Mouse (Mus musculus) thymus, postnatal 0 days (tissue): ENCODE measurements around the gene Echdc1. TPM values are rescaled to one million over a fixed set of nuclear protein-coding genes. Genes with fewer than 3 reads are reported as not detected.
A peak's percentile ranks its signal among the peaks of the same experiment; 100 is the strongest.
"Not testable (repeated sequence)": the region's sequence is repeated elsewhere in the genome, so short reads cannot be mapped to it uniquely, and the experiment has no call there.

Source experiments
- DNase-seq: peaks from one replicate; pipeline ENCODE4 v3.0.0-alpha.2; 2015; ENCODE audit warnings: low spot score
- polyA plus RNA-seq: library from polyadenylated mRNA; unstranded; fragments of >200 nt; fragmentation: Nextera tagmentation; extraction: Ambion mirVana; gene quantifications from 2 replicates; pipeline ENCODE4 v1.2.1, GENCODE M21; 2015

Echdc1 gene
- polyA plus RNA-seq, result 29.2 and 34.1 TPM in 2 replicates

DNA sequence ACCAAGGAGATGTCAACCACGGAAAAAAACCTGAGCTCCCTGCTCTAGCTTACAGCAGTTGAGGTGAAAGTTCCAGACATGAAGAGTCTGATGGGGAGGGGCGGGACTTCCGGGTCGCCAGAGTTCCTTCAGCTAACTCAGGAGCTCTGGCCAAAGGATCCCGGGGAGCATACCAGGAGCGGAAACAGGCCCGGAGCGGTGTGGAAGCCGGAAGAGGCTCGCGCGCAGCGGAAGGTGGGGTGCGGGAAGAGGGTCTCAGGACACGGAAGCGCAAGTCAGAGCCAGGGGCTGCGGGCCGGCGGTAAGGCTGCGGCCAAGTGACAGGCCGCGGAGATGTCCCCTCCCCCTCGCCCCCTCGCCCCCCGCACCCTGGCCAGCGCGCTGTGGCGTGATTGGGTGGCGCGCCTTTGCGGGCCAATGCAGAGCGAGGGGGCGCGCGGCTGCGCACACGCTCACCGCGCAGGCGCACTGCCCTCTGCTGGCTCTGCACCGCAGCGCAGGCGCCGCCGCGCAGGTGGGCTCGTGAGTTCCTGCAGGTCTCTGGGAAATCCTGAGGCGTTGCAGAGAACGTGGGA lies at the start of gene Echdc1:
Gene Echdc1 (plus strand): TSS at position 103 of the 575 bp plus-strand sequence.
- peak; percentile 91 for DNase-seq

DNA sequence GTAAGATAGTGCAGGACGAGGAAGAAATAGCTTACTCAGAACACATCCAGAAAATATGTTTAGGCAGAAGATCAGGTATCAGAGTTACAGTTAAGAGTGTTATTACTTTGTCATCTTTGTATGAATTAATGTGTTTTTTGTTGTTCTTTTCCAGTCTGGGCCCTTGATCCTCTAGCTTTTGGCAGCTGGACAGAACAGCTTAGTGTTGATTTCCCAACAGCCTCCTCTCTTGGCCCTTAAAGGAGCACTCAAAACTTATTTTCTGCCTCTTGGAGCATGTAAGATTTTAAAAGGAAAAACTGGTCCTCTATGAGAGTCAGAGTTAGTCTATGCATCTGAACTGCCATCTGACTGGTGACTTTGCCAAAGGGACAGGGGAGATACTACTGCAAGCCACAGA lies 31.2 kb upstream of the Echdc1 start:
- DNase-seq, result no peak

DNA sequence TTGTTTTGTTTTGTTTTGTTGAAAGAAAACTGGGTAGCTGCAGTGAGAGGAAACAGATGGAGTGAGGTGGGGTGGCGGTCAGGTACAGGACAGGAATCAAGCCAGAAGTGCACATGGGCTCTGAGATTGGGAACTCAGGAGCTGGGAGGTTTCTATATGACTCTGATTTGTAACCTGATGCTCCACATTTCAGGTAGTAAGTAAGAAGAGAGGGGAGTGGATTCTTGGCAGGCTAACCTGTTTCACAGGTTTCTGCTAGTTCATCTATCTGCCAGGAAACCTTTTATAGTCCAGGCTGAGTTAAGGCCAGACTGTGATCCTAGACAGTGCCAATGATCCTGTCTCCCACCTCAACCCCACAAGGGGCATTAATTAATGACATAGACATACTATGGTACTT lies 27.2 kb upstream of the Echdc1 start:
- DNase-seq, result no peak

- DNase-seq, result no peak
Observed at GRCm38 (mm10) chr10:29302230-29302629, 10.7 kb upstream of the Echdc1 start.

DNA sequence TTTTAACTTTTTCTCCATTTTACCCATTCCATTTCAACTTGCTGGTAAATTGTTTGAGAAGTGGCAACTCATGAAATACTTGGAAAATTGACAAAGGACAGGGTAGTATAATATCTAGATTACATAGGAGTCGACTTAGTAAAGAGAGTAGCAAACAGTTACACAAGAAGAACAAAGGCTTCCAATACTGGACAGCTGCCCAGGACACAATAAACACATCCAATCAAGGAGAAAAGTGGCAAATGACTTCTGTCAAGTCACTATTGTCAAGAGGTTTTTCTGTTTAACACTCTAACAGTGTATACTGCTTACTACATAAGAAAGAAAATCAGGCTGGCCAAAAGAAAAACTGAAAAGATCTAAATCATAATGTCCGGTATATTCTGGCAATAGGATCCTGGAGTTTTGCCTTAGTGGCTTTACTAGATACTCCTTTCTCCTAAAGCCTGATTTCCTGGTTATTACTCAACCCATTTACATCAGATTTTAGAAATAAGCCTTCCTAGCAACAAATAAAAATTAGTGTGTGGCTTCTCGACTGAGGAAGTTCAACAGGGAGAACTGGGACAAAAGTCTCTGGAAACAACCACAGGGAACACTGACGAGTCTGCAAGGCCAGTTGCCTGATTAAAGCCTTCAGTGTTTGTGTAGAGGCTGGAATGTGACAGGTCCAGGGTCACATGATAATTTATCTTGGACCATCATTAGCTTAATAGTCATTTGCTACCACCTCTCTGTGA lies 1.3 kb upstream of the Echdc1 start:
- DNase-seq, result no peak

- peak; percentile 3 for DNase-seq
Observed at GRCm38 (mm10) chr10:29313905-29314304, 939 bp downstream of the Echdc1 start.

GRCm38 (mm10) chr10:29324817-29325216 lies 11.9 kb downstream of the Echdc1 start:
- DNase-seq, result no peak

DNA sequence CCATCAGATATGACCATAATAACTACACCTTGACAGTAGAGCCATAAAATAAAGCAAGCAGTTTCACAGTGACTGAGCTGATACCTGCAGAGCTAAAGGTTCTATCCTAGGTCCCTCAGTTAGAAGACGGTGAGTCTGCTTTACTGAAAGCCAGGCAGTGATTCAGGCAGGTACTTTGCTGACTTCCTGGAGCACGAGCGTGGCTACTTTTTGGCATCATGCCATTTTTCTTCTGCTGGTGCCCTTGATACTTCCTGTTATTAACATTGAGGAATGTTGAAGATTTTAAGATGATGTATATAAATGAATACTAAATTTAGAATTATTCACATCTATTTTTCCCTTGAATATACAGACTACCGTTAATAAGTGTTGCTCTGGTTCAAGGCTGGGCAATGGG lies 20.9 kb downstream of the Echdc1 start:
- DNase-seq, result no peak

- DNase-seq, result peak; percentile 73
Observed at GRCm38 (mm10) chr10:29338355-29339056, 25.5 kb downstream of the Echdc1 start.

DNA sequence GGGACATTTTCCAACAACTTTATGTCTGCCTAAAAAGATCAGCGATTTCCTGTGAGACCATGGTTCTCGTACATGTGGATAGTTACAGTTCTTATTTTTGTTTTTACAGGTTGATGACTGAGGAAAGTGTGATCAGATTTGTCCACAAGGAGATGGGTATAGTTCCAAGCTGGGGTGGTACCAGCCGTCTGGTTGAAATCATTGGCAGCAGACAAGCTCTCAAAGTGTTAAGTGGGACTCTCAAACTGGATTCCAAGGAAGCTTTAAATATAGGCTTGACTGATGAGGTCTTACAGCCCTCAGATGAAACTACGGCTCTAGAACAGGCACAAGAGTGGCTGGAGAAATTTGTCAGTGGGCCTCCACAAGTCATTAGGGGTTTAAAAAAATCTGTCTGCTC lies 31.3 kb downstream of the Echdc1 start:
- no peak for DNase-seq

DNA sequence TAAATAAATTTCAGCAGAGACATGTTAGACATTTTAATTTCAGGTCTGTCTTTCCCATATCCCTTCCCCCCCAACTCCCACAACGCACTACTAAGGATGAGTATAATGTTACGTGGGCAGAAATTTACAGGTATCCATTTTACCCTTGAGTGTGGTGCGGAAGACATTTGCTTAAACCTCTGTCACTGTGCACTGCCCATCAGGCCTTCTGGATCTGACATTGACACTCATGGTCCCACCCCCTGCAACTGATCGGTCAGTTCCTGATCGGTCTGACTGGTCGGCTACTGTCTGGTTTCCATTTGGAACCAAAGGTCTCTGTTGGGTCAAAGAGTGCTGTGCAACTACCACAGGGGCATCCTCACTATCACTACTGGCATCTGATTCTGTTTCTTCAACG lies 33.7 kb downstream of the Echdc1 start:
- no peak for DNase-seq

DNA sequence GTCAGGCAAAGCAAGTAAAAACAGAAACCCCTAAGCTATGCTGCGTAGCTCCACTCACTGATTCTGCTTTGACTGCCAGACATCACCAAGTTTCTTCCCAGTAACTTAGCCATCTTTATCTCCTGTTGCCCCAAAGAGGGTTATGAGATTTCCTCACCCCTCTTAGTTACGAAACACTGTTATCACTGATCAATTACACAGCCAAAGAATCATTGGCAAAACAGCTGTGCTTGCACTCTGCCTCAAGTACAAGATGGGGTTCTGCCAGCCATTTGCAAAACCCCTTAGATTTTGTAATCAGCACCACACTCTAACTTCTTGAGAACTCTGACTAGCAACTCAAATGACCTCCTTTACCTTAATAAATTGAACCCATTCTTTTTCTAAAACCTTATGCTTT lies 38.5 kb downstream of the Echdc1 start:
- DNase-seq, result no peak

- DNase-seq, result no peak
Observed at GRCm38 (mm10) chr10:29352575-29352974, 39.6 kb downstream of the Echdc1 start.

GRCm38 (mm10) chr10:29354183-29354582 lies 41.2 kb downstream of the Echdc1 start:
- no peak for DNase-seq

DNA sequence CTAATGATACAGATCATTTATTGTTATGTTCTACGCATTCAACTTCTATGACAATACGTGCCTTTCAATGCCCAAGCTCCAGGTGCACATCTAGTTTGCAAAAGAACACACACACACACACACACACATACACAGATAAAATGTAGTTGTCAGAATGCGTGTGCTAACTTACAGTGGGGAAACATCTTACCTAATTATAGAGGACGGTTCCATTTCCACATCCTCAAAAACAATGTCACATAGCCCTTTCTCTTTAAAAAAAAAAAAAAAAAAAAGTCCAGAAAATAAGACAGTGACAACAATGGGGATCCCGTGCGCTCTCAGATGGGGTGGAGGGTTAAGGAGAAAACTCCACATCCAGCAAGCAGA lies 48.1 kb downstream of the Echdc1 start:
- DNase-seq, result no peak

GRCm38 (mm10) chr10:29361464-29362196 lies 48.7 kb downstream of the Echdc1 start:
- peak; percentile 88 for DNase-seq

GRCm38 (mm10) chr10:29362197-29362900 lies 49.4 kb downstream of the Echdc1 start, which contains the start of gene Rnf146:
Rnf146 (minus strand) TSS chr10:29362442.
- no peak for DNase-seq

GRCm38 (mm10) chr10:29374065-29374464 lies 61.1 kb downstream of the Echdc1 start:
- no peak for DNase-seq

- DNase-seq, result no peak
Observed at GRCm38 (mm10) chr10:29381558-29381957, 68.6 kb downstream of the Echdc1 start.

GRCm38 (mm10) chr10:29394890-29395289 lies 81.9 kb downstream of the Echdc1 start:
- DNase-seq, result not testable (repeated sequence)
